Mouse (Mus musculus) CH12.LX (cell line): Measurements from ENCODE around the gene Nsg2. TPM values are rescaled to one million over a fixed set of nuclear protein-coding genes. Genes with fewer than 3 reads are reported as not detected.

ENCODE experiments used
- DNase-seq: peaks from one replicate; pipeline ENCODE4 v3.0.0-alpha.2; 2013; ENCODE audit errors: extremely low read depth
- H3K27ac ChIP-seq: 2 replicates; pipeline ENCODE4 v1.5.1; 2012; ENCODE audit warnings: low read depth, mild to moderate bottlenecking, control low read depth, moderate library complexity; ENCODE audit not compliant: insufficient read depth
- H3K27me3 ChIP-seq: replicated peaks from 2 replicates; pipeline ENCODE3; 2012; ENCODE audit warnings: inconsistent platforms
- H3K36me3 ChIP-seq, 2 experiments: replicated peaks in 1 of 2; 2 replicates each; pipeline versions ENCODE3 to v1.6.1; 2012; ENCODE audit warnings: inconsistent platforms in 1 of 2, low read length in 1 of 2, mild to moderate bottlenecking in 1 of 2, mixed read lengths in 1 of 2, moderate library complexity in 1 of 2; ENCODE audit not compliant: control insufficient read depth in 1 of 2, insufficient read depth in 1 of 2
- H3K4me1 ChIP-seq, 2 experiments: 2 replicates each; pipeline ENCODE4 v1.6.1; 2012; ENCODE audit warnings: inconsistent platforms in 1 of 2, moderate library complexity in 1 of 2; ENCODE audit not compliant: insufficient read depth in 2 of 2, control insufficient read depth in 1 of 2
- H3K4me2 ChIP-seq: 2 replicates; pipeline ENCODE4 v1.6.1; 2012; ENCODE audit warnings: low read depth, mild to moderate bottlenecking, control low read depth; ENCODE audit not compliant: poor library complexity, insufficient read depth, severe bottlenecking
- H3K4me3 ChIP-seq, 3 experiments: fragments of 150-350 bp in 1 of 3; sonication (generic) in 1 of 3; replicated peaks in 1 of 3; 2 replicates each; pipeline versions ENCODE3 to v1.5.1; 2011 to 2012; ENCODE audit warnings: low read depth in 2 of 3, low read length in 2 of 3, mild to moderate bottlenecking in 2 of 3, moderate library complexity in 2 of 3, control low read depth in 1 of 3, improper control_type of control experiment in 1 of 3, inconsistent platforms in 1 of 3, mixed read lengths in 1 of 3; ENCODE audit not compliant: poor library complexity in 1 of 3
- H3K79me2 ChIP-seq: replicated peaks from 2 replicates; pipeline ENCODE4 v1.6.1; 2012; ENCODE audit warnings: mild to moderate bottlenecking, moderate library complexity; ENCODE audit not compliant: control insufficient read depth, poor library complexity, insufficient read depth, severe bottlenecking; ENCODE audit errors: extremely low read depth
- H3K9ac ChIP-seq: 2 replicates; pipeline ENCODE4 v1.6.1; 2012; ENCODE audit warnings: low read depth, mild to moderate bottlenecking, control low read depth, moderate library complexity; ENCODE audit not compliant: insufficient read depth
- H3K9me3 ChIP-seq: replicated peaks from 2 replicates; pipeline ENCODE3; 2012; ENCODE audit warnings: low read length, inconsistent platforms, mixed read lengths
- BHLHE40 ChIP-seq: IDR thresholded peaks from 2 replicates; pipeline ENCODE4 v1.6.1; 2011; ENCODE audit warnings: mild to moderate bottlenecking, low read depth, low read length, improper control_type of control experiment
- CHD2 ChIP-seq: IDR thresholded peaks from 2 replicates; pipeline ENCODE4 v1.6.1; 2011; ENCODE audit warnings: low read length, improper control_type of control experiment
- EP300 ChIP-seq: IDR thresholded peaks from 2 replicates; pipeline ENCODE4 v1.6.1; 2011; ENCODE audit warnings: low read length, improper control_type of control experiment
- GABPA ChIP-seq: IDR thresholded peaks from 2 replicates; pipeline ENCODE4 v1.6.1; 2012; ENCODE audit warnings: low read depth, low read length, improper control_type of control experiment, inconsistent platforms; ENCODE audit not compliant: insufficient replicate concordance
- JUND ChIP-seq: conservative IDR thresholded peaks from 2 replicates; pipeline ENCODE4 v1.6.1; 2011; ENCODE audit warnings: low read depth, low read length, improper control_type of control experiment
- MAFK ChIP-seq: IDR thresholded peaks from 2 replicates; pipeline ENCODE4 v1.6.1; 2011; ENCODE audit warnings: low read length, improper control_type of control experiment; ENCODE audit not compliant: insufficient replicate concordance
- MAZ ChIP-seq: IDR thresholded peaks from 2 replicates; pipeline ENCODE4 v1.6.1; 2012; ENCODE audit warnings: low read depth, mild to moderate bottlenecking, inconsistent platforms, low read length, improper control_type of control experiment, moderate library complexity
- MEF2A ChIP-seq: IDR thresholded peaks from 2 replicates; pipeline ENCODE4 v1.6.1; 2014; ENCODE audit warnings: low read depth, mild to moderate bottlenecking, inconsistent platforms, low read length, improper control_type of control experiment, borderline replicate concordance
- RAD21 ChIP-seq: IDR thresholded peaks from 2 replicates; pipeline ENCODE4 v1.6.1; 2011; ENCODE audit warnings: low read depth, mild to moderate bottlenecking, low read length, improper control_type of control experiment, moderate library complexity
- RCOR1 ChIP-seq: conservative IDR thresholded peaks from 2 replicates; pipeline ENCODE4 v1.6.1; 2012; ENCODE audit warnings: low read depth, mild to moderate bottlenecking, inconsistent platforms, low read length, improper control_type of control experiment
- USF1 ChIP-seq: IDR thresholded peaks from 2 replicates; pipeline ENCODE4 v1.6.1; 2014; ENCODE audit warnings: low read depth, mild to moderate bottlenecking, inconsistent platforms, low read length, improper control_type of control experiment
- USF2 ChIP-seq: conservative IDR thresholded peaks from 2 replicates; pipeline ENCODE4 v1.6.1; 2011; ENCODE audit warnings: low read depth, low read length, improper control_type of control experiment
- ZKSCAN1 ChIP-seq: IDR thresholded peaks from 2 replicates; pipeline ENCODE4 v1.6.1; 2012; ENCODE audit warnings: low read depth, inconsistent platforms, low read length, improper control_type of control experiment, borderline replicate concordance
- ZNF384 ChIP-seq: IDR thresholded peaks from 2 replicates; pipeline ENCODE4 v1.6.1; 2012; ENCODE audit warnings: low read depth, low read length, improper control_type of control experiment, inconsistent platforms
- dilution Hi-C: fragments of 300-500 bp; cut with MboI; formaldehyde crosslinking; loops from 2 replicates; pipeline ENCODE4 v1.14.3; 2020; ENCODE audit warnings: low sequenced_read_pairs; ENCODE audit not compliant: extremely low pct_unique_long_range_greater_than_20kb, extremely low pct_ligation_motif_present
- in situ Hi-C: fragments of 300-500 bp; cut with MboI; formaldehyde crosslinking; loops from 3 replicates; pipeline ENCODE4 v1.14.3; 2019; ENCODE audit warnings: low sequenced_read_pairs, low pct_ligation_motif_present, low pct_unique_long_range_greater_than_20kb, mixed read lengths
- polyA plus RNA-seq: library from polyadenylated mRNA; unstranded; fragments of >175 nt; gene quantifications from 2 replicates; pipeline ENCODE4 v1.2.1, GENCODE M21; 2012; ENCODE audit warnings: low read depth; ENCODE audit not compliant: insufficient read length
- total RNA-seq, 2 experiments: library from RNA; depleted of rRNA; stranded (reverse); fragments of 300-350 nt in 1 of 2; fragments of >200 nt in 1 of 2; gene quantifications; 2 replicates each; pipeline ENCODE4 v1.2.3; 2012 to 2014

Gene Nsg2
- total and polyA plus RNA-seq, 3 experiments = 2.8 to 7.5 (median 7.4) TPM

- in situ Hi-C loops = no loop called here
- DNase-seq = peak; percentile 52
- H3K9ac ChIP-seq = 0 out of 2 replicates have a peak overlapping the region, but pooled peaks have one; percentile 0
- H3K4me2 ChIP-seq = no peak overlapping the region
- TF ChIP-seq MAFK = no peak
- TF ChIP-seq GABPA = no peak
- peak; percentile 52; the same call in 1 of the 2 replicates for TF ChIP-seq CHD2
- TF ChIP-seq, all 38 proteins: peak for 1
- Histone ChIP-seq H3K4me3 (no peak overlapping the region), H3K9me3 (no peaks in the 10 kb centered on the region), H3K79me2 (no peaks in the 10 kb centered on the region), H3K27me3 (no peaks in the 10 kb centered on the region), H3K4me1 (peaks cover 4 to 52% of the 10 kb centered on the region in 2 experiments; a peak in 3 of 4 replicates), H3K36me3 (no peaks in the 10 kb centered on the region), H3K27ac (no peak overlapping the region)
- dilution Hi-C loops = no loop called here
Observed at GRCm38 (mm10) chr11:32020031-32020965, 20.0 kb downstream of the Nsg2 start.

GRCm38 (mm10) chr11:32026634-32027033 lies 26.4 kb downstream of the Nsg2 start:
- TF ChIP-seq ZKSCAN1 (no peak), MEF2A (no peak), JUND (no peak), RAD21 (no peak), MAZ (no peak), GABPA (no peak), RCOR1 (no peak), CHD2 (no peak), USF2 (no peak), ZNF384 (no peak), EP300 (no peak), BHLHE40 (no peak), USF1 (no peak)
- TF ChIP-seq, all 38 proteins: peak for 0
- H3K9ac ChIP-seq = no peak overlapping the region
- no peak overlapping the region for H3K27ac ChIP-seq
- peaks cover 6 to 29% of the 10 kb centered on the region in 2 experiments; a peak in 3 of 4 replicates for H3K4me1 ChIP-seq
- no peaks in the 10 kb centered on the region for H3K79me2 ChIP-seq
- no peaks in the 10 kb centered on the region for H3K36me3 ChIP-seq
- no peaks in the 10 kb centered on the region for H3K9me3 ChIP-seq
- DNase-seq = no peak
- no peak overlapping the region for H3K4me2 ChIP-seq
- no peaks in the 10 kb centered on the region for H3K27me3 ChIP-seq
- dilution Hi-C loops = no loop called here
- in situ Hi-C loops = no loop called here
- no peak overlapping the region for H3K4me3 ChIP-seq
